Mouse (Mus musculus) kidney, postnatal 10 days (tissue): ENCODE data around the gene Rhox3a2.
"Not testable (repeated sequence)": the region's sequence is repeated elsewhere in the genome, so short reads cannot be mapped to it uniquely, and the experiment has no call there.

ENCODE experiments used
- DNase-seq: peaks from one replicate; pipeline ENCODE4 v3.0.0; 2021; ENCODE audit warnings: mixed read lengths

Rhox3a2 gene

GRCm38 (mm10) chrX:37379728-37380127 lies at the start of gene Rhox3a2:
TSS of gene Rhox3a2 (plus strand) at chrX:37380028.
- DNase-seq = not testable (repeated sequence)

GRCm38 (mm10) chrX:37390548-37390947 lies 10.7 kb downstream of the Rhox3a2 start, which contains the start of gene Rhox4a2:
TSS of gene Rhox4a2 (plus strand) at chrX:37390848.
- not testable (repeated sequence) for DNase-seq

GRCm38 (mm10) chrX:37411767-37412166 lies 31.9 kb downstream of the Rhox3a2 start, which contains the start of gene Rhox2b:
TSS of gene Rhox2b (plus strand) at chrX:37412067.
- DNase-seq = not testable (repeated sequence)

GRCm38 (mm10) chrX:37432194-37432593 lies 52.4 kb downstream of the Rhox3a2 start, which contains the start of gene Rhox4b:
TSS of gene Rhox4b (plus strand) at chrX:37432494.
- not testable (repeated sequence) for DNase-seq
